Mouse (Mus musculus): ENCODE data around the gene Srf.
A peak's percentile ranks its signal among the peaks of the same experiment; 100 is the strongest.

Gene Srf

GRCm38 (mm10) chr17:46555673-46556583, at the start of gene Srf:
Gene Srf, minus strand, starts transcription at chr17:46556175.
- DNase-seq (ENCODE audit: extremely low read depth, low read depth, low spot score) = peak; percentile 81

DNA sequence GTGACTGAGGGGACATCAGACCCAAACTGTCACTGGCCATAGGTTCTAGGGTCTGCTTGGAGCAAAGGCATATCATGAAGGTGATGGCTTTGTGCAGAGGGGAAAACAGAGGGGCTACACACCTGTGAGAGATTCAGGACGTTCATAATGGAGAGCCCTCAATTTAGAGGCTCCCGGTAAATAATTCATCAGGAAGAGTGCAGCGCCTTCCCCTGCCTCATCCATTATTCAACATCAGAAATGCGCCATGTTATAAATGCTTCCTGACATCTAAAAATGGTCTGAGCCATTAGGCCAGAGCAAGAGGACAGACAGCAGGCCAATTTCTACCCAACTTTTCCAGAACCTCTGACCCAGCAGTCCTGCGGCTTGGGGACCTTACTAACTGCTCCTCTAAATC, 49.2 kb upstream of the Srf start:
- no peak for DNase-seq (ENCODE audit: extremely low read depth, low read depth, low spot score)

DNA sequence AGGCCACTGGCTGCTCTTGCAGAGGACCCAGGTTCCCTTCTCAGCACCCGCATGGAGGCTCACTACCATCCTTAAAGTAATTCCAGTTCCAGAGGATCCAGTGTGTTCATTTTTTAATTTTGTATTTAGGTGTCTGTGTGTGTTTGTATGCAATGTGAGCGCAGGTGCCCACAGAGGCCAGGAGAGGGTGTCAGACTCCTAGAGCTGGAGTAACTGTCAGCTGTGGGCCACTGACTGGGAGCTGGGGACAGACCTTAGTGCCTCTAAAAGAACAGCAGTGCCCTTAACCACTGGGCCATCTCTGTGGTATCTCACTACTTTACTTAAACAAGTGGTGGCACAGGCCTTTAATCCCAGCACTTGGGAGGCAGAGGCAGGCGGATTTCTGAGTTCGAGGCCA, 47.3 kb upstream of the Srf start:
- DNase-seq (ENCODE audit: extremely low read depth, low read depth, low spot score) = no peak

- no peak for DNase-seq (ENCODE audit: extremely low read depth, low read depth, low spot score)
These were observed 46.2 kb upstream of the Srf start for GRCm38 (mm10) chr17:46602212-46602611.

GRCm38 (mm10) chr17:46600569-46600968, 44.6 kb upstream of the Srf start:
- DNase-seq (ENCODE audit: extremely low read depth, low read depth, low spot score) = no peak

- DNase-seq (ENCODE audit: extremely low read depth, low read depth, low spot score) = no peak
These were observed 43.0 kb upstream of the Srf start for GRCm38 (mm10) chr17:46598963-46599362.

GRCm38 (mm10) chr17:46597956-46598355, 42.0 kb upstream of the Srf start:
- DNase-seq (ENCODE audit: extremely low read depth, low read depth, low spot score) = no peak

DNA sequence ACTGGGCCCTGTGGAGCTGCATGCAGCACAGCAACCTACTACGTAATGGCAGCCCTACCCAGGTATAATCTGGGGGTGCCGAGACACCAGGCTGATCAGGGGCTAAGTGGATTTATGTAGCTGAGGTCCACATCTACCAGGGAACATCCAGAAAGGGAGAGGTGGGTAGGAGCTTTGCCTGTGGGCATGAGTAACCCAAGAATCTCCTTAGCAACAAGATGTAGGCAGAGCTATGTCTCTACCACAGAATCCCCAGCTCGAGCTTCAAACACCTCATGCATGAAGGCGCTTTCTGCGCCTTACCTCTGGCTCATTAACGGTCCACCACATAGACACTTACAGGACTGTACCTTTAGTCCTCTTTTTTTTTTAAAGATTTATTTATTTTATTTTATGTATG, 39.4 kb upstream of the Srf start:
- no peak for DNase-seq (ENCODE audit: extremely low read depth, low read depth, low spot score)

GRCm38 (mm10) chr17:46594606-46595005, 38.6 kb upstream of the Srf start:
- no peak for DNase-seq (ENCODE audit: extremely low read depth, low read depth, low spot score)

GRCm38 (mm10) chr17:46593124-46593523, 37.1 kb upstream of the Srf start:
- no peak for DNase-seq (ENCODE audit: extremely low read depth, low read depth, low spot score)

DNA sequence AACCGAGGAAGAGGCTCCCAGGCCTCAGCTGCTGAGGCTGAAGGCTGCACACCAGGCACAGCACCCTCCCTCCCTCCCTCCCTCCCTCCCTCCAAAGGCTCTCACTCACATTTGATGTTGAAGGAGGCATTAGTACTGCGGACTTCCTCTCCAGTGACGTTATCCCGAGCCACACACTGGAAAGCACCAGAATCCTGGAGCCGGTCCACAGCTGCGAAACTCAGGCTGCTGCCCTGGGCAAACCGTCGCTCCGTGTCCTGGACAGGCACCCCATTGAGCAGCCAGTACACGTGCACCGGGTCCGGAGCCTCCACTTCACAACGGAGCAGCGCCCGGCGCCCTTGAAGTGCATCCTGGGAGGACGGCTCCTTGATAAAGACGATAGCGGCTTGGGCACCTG, 35.4 kb upstream of the Srf start:
- no peak for DNase-seq (ENCODE audit: extremely low read depth, low read depth, low spot score)

DNA sequence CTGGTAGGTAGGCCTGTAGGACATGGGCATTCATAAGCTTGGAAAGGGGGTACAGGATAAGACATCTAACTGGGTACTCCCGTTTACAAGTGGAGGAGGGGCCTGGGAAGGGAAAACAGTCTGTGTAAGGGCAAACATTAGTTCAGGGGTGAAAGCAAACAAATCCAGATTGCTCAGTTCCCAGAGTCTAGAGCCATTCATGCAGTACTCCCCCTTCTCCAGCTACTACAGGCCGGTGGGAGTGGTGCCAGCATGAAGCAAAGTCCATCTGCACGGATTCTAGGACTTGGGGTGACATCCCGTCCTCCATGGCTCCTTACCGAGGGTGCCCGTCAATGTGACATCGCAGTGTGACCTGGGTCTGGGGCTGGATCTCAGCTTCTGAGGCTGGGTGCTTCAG, 34.5 kb upstream of the Srf start:
- no peak for DNase-seq (ENCODE audit: extremely low read depth, low read depth, low spot score)

- DNase-seq (ENCODE audit: extremely low read depth, low read depth, low spot score) = no peak
These were observed 33.8 kb upstream of the Srf start for GRCm38 (mm10) chr17:46589635-46590314.

GRCm38 (mm10) chr17:46588913-46589312, 32.9 kb upstream of the Srf start:
- no peak for DNase-seq (ENCODE audit: extremely low read depth, low read depth, low spot score)

- no peak for DNase-seq (ENCODE audit: extremely low read depth, low read depth, low spot score)
These were observed 32.2 kb upstream of the Srf start for GRCm38 (mm10) chr17:46588173-46588572.

GRCm38 (mm10) chr17:46586327-46586726, 30.4 kb upstream of the Srf start:
- DNase-seq (ENCODE audit: extremely low read depth, low read depth, low spot score) = no peak

DNA sequence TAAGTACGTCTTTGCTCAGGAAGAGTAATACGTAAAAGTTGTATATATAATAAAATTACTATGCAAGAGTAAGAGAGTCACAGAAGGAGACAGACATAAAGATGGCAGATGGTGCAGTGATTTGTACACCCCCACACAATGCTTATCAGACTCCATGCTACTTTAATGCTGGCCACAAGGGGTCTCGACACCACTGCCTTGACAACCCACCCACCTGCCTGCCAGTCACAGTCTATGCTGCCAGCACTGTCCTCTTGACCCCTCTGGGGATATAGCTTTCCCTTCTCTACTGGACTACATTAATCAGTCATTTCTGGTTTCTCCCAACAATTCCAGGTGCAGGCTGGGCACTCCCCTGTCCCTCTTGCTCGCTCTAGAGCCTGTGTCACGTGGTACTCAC, 22.7 kb upstream of the Srf start:
- DNase-seq (ENCODE audit: extremely low read depth, low read depth, low spot score) = no peak

DNA sequence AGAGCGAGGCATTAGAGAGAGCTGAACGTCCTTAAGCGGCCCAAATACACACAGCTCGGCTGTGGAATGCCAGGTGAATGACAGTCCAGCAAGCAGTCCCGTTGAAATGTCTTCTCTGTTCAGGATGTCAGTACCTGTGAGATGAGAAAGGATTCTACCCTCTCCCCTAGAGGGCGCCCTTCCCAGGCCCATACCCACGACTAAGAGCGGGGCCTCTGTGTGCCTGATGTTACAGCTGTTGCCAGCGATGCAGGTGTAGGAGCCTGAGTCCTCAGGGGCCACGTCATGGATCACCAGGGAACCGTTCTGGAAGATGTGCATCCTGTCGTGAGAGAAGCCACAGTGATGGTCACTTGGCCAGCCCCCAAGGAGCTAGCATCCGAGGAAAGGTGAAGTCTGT, 20.1 kb upstream of the Srf start:
- DNase-seq (ENCODE audit: extremely low read depth, low read depth, low spot score) = no peak

GRCm38 (mm10) chr17:46574535-46574934, 18.6 kb upstream of the Srf start:
- DNase-seq (ENCODE audit: extremely low read depth, low read depth, low spot score) = no peak

DNA sequence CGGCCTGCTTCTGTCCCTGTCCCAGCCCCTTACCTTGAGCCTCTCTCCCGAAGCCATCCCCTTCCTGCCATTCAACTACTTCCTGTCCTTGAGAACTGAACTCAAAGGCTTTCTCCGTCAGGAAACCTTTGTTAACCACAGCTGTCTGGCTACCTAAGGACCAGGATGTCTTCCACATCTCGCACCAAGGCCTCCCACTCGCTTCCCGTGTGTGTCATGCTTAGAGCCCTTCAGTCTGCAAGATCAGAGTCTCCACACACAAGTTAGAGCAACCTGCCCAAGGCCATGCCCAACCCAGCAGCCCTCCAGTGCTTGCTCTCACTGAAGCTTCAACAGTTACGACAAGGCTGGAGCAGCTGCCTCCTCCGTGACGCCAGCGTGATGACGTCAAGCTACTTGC, 15.0 kb upstream of the Srf start:
- no peak for DNase-seq (ENCODE audit: extremely low read depth, low read depth, low spot score)

DNA sequence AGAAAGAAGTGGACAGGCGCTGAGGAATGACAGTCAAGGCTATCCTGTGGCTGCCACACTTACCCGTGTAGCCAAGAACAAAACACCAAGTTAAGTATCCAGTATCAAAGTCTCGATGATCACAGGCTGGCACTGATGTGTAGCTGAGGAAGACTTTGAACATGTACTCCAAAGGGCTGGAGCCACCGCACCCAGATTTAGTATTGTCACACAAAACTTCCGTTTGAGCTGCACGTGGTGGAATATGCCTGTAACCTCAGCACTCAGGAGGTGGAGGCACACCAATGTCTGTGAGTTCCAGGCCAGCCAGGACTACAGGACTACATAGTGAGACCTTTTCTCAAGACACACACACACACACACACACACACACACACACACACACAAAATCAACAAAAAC, 3.2 kb upstream of the Srf start:
- no peak for DNase-seq (ENCODE audit: extremely low read depth, low read depth, low spot score)

DNA sequence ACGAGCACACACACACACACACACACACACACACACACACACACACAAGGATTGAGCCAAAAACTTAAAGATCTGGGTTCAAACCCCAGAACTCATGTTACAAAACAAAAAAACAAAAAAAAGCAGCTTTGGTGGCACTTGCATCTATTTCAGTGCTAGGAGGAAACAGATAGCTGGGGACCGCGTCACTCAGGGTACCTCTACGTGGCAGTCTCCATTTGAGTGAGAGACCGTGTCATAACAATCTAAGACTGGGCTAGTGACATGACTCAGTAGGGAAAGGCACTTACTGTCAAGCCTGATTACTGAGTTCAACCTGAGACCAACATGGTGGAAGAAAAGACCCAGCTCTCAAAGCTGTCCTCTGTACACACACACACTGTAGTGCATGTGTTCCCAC, 2.2 kb upstream of the Srf start:
- DNase-seq (ENCODE audit: extremely low read depth, low read depth, low spot score) = no peak

Measured in fat pad, adult 2 months (tissue).